Mouse (Mus musculus) lung, adult 2 months (tissue): ENCODE measurements around the gene Sumo3. TPM values are rescaled to one million over a fixed set of nuclear protein-coding genes. Genes with fewer than 3 reads are reported as not detected.

ENCODE experiments used
- DNase-seq: peaks from one replicate; pipeline ENCODE4 v3.0.0; 2022
- H3K4me1 ChIP-seq: fragments of 200-500 bp; 2 replicates; pipeline ENCODE4 v1.6.1; 2011; ENCODE audit warnings: low read length; ENCODE audit not compliant: control insufficient read depth, insufficient read depth
- H3K4me3 ChIP-seq: fragments of 200-500 bp; replicated peaks from 2 replicates; pipeline ENCODE3; 2011; ENCODE audit warnings: low read depth, mild to moderate bottlenecking, control low read depth, low read length; ENCODE audit errors: extremely low read depth
- CTCF ChIP-seq: fragments of 200-500 bp; IDR thresholded peaks from 2 replicates; pipeline ENCODE4 v1.5.1; 2011; ENCODE audit warnings: mild to moderate bottlenecking, low read length, control low read depth; ENCODE audit not compliant: insufficient read depth
- POLR2A ChIP-seq: fragments of 200-500 bp; IDR thresholded peaks from 2 replicates; pipeline ENCODE4 v1.6.1; 2011; ENCODE audit warnings: low read depth, mild to moderate bottlenecking, control low read depth, low read length, borderline replicate concordance; ENCODE audit errors: extremely low read depth
- WGBS: fragments of 180-500 bp; shearing (Covaris S2); methylation state at CpG from one replicate; pipeline ENCODE4 v1.1.7; 2018; 5-methylcytosine and 5-hydroxymethylcytosine counted together
- polyA plus RNA-seq: library from polyadenylated mRNA; depleted of rRNA; stranded (reverse); fragments of >200 nt; gene quantifications from 2 replicates; pipeline ENCODE4 v1.2.3, GENCODE M21; 2012

Sumo3 gene
- polyA plus RNA-seq, 1 experiment: 261 TPM

- Histone ChIP-seq H3K4me1 (peaks cover 31% of the 10 kb centered on the region), H3K4me3 (peak within 1 kb of the TSS; percentile 76)
- under 1% methylated on average over 95 of the region's 96 CpGs for WGBS
- TF ChIP-seq POLR2A (peak; percentile 81), CTCF (no peak)
- DNase-seq: peak; percentile 93
Observed at GRCm38 (mm10) chr10:77622055-77622988, 16.4 kb downstream of the Sumo3 start, which contains the start of gene Ube2g2. TSS of gene Ube2g2 (plus strand) at chr10:77622275.

GRCm38 (mm10) chr10:77623069-77623492 lies 17.2 kb downstream of the Sumo3 start:
- DNase-seq: no peak
- WGBS: 4% methylated on average over 8 of the region's 8 CpGs
- Histone ChIP-seq H3K4me1 (peaks cover 31% of the 10 kb centered on the region), H3K4me3 (peak overlapping the region; percentile 53)
- TF ChIP-seq POLR2A: no peak
- no peak for TF ChIP-seq CTCF

GRCm38 (mm10) chr10:77623639-77624400 lies 17.9 kb downstream of the Sumo3 start:
- peaks cover 31% of the 10 kb centered on the region for H3K4me1 ChIP-seq
- H3K4me3 ChIP-seq: no peak overlapping the region
- DNase-seq: no peak
- 61% methylated on average over 10 of the region's 10 CpGs for WGBS
- TF ChIP-seq POLR2A (no peak), CTCF (no peak)

GRCm38 (mm10) chr10:77624570-77624995 lies 18.7 kb downstream of the Sumo3 start:
- H3K4me3 ChIP-seq: peak overlapping the region; percentile 8
- peaks cover 31% of the 10 kb centered on the region for H3K4me1 ChIP-seq
- WGBS: 27% methylated on average over 7 of the region's 7 CpGs
- TF ChIP-seq CTCF: no peak
- no peak for TF ChIP-seq POLR2A
- DNase-seq: peak; percentile 55

- 41% methylated on average over 7 of the region's 7 CpGs for WGBS
- TF ChIP-seq POLR2A: no peak
- no peak for TF ChIP-seq CTCF
- no peak for DNase-seq
- peaks cover 31% of the 10 kb centered on the region for H3K4me1 ChIP-seq
- no peak overlapping the region for H3K4me3 ChIP-seq
Observed at GRCm38 (mm10) chr10:77626036-77626435, 20.1 kb downstream of the Sumo3 start.

- no peak for DNase-seq
- no peak for TF ChIP-seq POLR2A
- TF ChIP-seq CTCF: no peak
- WGBS: 18% methylated on average over 7 of the region's 7 CpGs
Observed at GRCm38 (mm10) chr10:77626591-77626990, 20.7 kb downstream of the Sumo3 start.

GRCm38 (mm10) chr10:77627497-77627896 lies 21.6 kb downstream of the Sumo3 start:
- peak; percentile 75 for DNase-seq
- H3K4me1 ChIP-seq: peaks cover 28% of the 10 kb centered on the region
- H3K4me3 ChIP-seq: no peak overlapping the region
- 28% methylated on average over 2 of the region's 2 CpGs for WGBS
- TF ChIP-seq POLR2A: no peak
- peak; percentile 100 for TF ChIP-seq CTCF

More at GRCm38 (mm10) chr10:77626591-77626990, 20.7 kb downstream of the Sumo3 start:
- H3K4me1 ChIP-seq: peaks cover 29% of the 10 kb centered on the region
- no peak overlapping the region for H3K4me3 ChIP-seq

GRCm38 (mm10) chr10:77629163-77629562 lies 23.3 kb downstream of the Sumo3 start:
- no peak overlapping the region for H3K4me3 ChIP-seq
- DNase-seq: no peak
- TF ChIP-seq CTCF: no peak
- no peak for TF ChIP-seq POLR2A
- H3K4me1 ChIP-seq: peaks cover 22% of the 10 kb centered on the region
- 71% methylated on average over 3 of the region's 3 CpGs for WGBS

- no peak for TF ChIP-seq POLR2A
- 0 out of 2 replicates have a peak, but pooled peaks have one; percentile 22 for TF ChIP-seq CTCF
- no peak for DNase-seq
- Histone ChIP-seq H3K4me1 (peaks cover 18% of the 10 kb centered on the region), H3K4me3 (no peak overlapping the region)
- WGBS: 69% methylated on average over 1 of the region's 1 CpGs
Observed at GRCm38 (mm10) chr10:77629970-77630369, 24.1 kb downstream of the Sumo3 start.
